Mouse (Mus musculus): Measurements from ENCODE around the gene Zfp366. TPM values are rescaled to one million over a fixed set of nuclear protein-coding genes. Genes with fewer than 3 reads are reported as not detected.

Gene Zfp366
- polyA plus RNA-seq, 1 experiment from 2014 or later: 0.99 TPM

Other genes starting within 250 kb of the Zfp366 start
- gene 1700024P04Rik, start 200.3 kb upstream of the Zfp366 start, polyA plus RNA-seq (2015; fragmentation: Nextera tagmentation; extraction: Ambion mirVana): not detected in 2 replicates
- gene Ptcd2, start 159.9 kb downstream of the Zfp366 start, polyA plus RNA-seq (2015; fragmentation: Nextera tagmentation; extraction: Ambion mirVana): 51.5 and 54.1 TPM in 2 replicates
- 68.8 and 71.8 TPM in 2 replicates for gene Mrps27, start 160.0 kb downstream of the Zfp366 start, polyA plus RNA-seq (2015; fragmentation: Nextera tagmentation; extraction: Ambion mirVana)

Data from kidney, embryonic 15.5 days (tissue).